Mouse (Mus musculus) bone marrow, adult 2 months (tissue): ENCODE results near the gene Hnrnph3. TPM values are rescaled to one million over a fixed set of nuclear protein-coding genes. Genes with fewer than 3 reads are reported as not detected.

Source experiments
- H3K27ac ChIP-seq: fragments of 200-500 bp; 2 replicates; pipeline ENCODE4 v1.5.1; 2012; ENCODE audit warnings: low read depth, mild to moderate bottlenecking, control low read depth, inconsistent platforms, low read length; ENCODE audit not compliant: control insufficient read depth, poor library complexity, insufficient read depth
- H3K4me1 ChIP-seq: fragments of 200-500 bp; 2 replicates; pipeline ENCODE4 v1.6.1; 2011; ENCODE audit warnings: low read length; ENCODE audit not compliant: control insufficient read depth, insufficient read depth
- H3K4me3 ChIP-seq: fragments of 200-500 bp; replicated peaks from 2 replicates; pipeline ENCODE3; 2011; ENCODE audit warnings: mild to moderate bottlenecking, low read depth, low read length, control low read depth; ENCODE audit not compliant: control insufficient read depth
- CTCF ChIP-seq: fragments of 200-500 bp; IDR thresholded peaks from 2 replicates; pipeline ENCODE4 v1.5.1; 2011; ENCODE audit warnings: low read length, control low read depth; ENCODE audit not compliant: control insufficient read depth, insufficient read depth
- POLR2A ChIP-seq: fragments of 200-500 bp; IDR thresholded peaks from 2 replicates; pipeline ENCODE4 v1.6.1; 2011; ENCODE audit warnings: low read depth, mild to moderate bottlenecking, control low read depth, low read length, borderline replicate concordance; ENCODE audit not compliant: control insufficient read depth
- WGBS: fragments of 180-500 bp; shearing (Covaris S2); methylation state at CpG from one replicate; pipeline ENCODE4 v1.1.7; 2018; 5-methylcytosine and 5-hydroxymethylcytosine counted together
- polyA plus RNA-seq: library from polyadenylated mRNA; stranded (reverse); fragments of >200 nt; gene quantifications from 2 replicates; pipeline ENCODE4 v1.2.4, GENCODE M21; 2011; ENCODE audit warnings: low replicate concordance; ENCODE audit not compliant: missing spikeins, insufficient read depth, insufficient read length

The Hnrnph3 gene
- polyA plus RNA-seq, 1 experiment, result 89.4 TPM

DNA sequence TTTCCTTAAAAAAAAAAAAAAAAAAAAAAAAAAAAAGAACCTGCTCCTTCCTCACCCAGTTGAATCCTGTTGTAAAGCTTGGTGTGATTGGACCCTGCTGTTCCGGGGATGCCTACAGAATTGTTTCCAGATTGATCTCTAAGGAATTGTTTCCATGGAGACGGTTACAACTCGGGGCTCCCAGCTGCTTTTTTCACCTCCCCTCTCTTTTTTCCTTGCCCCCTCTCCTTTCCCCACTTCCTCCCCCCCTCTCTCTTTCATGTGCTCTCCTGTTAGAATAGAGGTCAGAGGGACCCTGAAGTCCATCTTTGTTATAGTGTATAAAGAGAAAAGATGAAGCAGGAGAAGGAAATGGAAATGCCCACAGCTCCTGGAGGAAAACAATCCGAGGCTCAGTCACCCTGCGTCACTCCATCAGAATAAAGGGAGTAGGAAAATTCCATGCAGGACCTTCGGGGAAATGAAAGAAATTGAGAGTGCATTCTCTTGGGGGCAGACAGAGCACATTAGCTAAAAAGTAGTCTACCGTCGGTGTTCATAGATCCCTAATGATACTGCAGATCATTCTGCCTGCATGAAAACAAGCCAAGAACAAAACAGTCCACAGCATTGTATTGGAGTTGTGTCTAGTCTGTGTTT lies 2.3 kb upstream of the Hnrnph3 start:
- no peaks in the 10 kb centered on the region; the same call in 1 of the 2 replicates for H3K4me1 ChIP-seq
- TF ChIP-seq POLR2A (no peak), CTCF (no peak)
- H3K4me3 ChIP-seq, result no peak overlapping the region
- H3K27ac ChIP-seq, result no peak overlapping the region
- 76% methylated on average over 8 of the region's 8 CpGs for WGBS

DNA sequence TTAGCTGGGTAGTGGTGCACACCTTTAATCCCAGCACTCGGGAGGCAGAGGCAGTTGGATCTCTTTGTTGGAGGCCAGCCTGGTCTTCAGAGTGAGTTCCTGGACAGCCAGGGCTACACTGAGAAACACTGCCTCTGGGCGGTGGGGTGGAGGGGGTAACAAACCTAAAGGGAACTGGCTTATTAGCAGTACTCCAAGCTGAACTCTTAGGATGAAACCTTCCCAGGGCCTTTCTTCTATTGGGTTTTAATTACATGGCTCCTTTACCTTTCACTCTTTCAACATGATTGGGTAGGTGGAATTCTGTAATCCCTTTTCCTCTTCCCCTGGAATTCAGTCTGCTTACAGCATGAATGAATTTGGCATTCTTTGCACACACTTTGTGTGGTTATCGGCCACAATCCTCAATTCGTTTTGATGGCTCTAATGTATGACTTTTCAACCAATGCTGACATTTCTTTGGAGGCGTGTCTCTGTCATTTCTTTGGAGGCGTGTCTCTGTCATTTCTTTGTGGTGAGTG lies 1.5 kb upstream of the Hnrnph3 start:
- no peak overlapping the region for H3K27ac ChIP-seq

DNA sequence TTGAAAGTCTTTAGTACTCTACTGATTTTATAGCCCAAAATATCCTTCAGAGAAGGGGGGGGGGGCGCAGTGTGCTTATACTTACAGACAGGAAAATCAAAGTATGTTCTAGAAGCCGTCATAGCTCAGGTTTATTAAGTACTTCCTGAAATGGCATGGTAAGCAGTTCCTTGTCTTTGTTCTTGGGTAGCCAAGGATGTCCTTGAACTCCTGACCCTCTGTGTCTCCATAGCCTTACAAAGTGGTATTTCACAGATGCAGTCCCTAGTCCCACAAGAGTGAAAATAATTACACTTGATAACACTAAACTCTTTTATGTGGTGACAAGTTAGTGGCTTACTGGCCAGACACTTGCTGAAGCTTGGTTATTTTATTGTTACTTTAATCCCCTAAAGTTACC lies 999 bp upstream of the Hnrnph3 start:
- Histone ChIP-seq H3K27ac (no peak overlapping the region), H3K4me3 (no peak overlapping the region)
- no peak for TF ChIP-seq CTCF
- TF ChIP-seq POLR2A, result no peak

More for the DNA sequence above, 1.5 kb upstream of the Hnrnph3 start:
- WGBS, result 45% methylated on average over 6 of the region's 6 CpGs
- no peaks in the 10 kb centered on the region; the same call in 1 of the 2 replicates for H3K4me1 ChIP-seq
- no peak for TF ChIP-seq POLR2A
- no peak overlapping the region for H3K4me3 ChIP-seq

DNA sequence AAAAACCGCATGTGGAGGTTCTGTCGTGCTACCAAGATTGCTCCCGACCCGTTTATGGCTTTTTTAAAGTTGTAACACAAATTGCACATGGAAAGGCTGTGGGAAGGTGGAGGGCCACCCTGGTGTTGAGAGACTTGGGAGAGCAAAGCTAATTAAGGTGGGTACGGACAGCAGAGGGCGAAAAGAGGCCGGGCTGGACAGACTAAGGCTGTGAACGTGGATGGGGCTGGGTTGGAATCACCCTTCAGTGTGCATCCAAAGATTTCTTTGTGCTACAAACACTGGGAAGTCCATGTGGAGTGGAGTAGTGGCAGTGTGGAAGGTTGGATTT lies 528 bp upstream of the Hnrnph3 start:
- peak overlapping the region; percentile 94 for H3K4me3 ChIP-seq
- H3K27ac ChIP-seq, result peak overlapping the region; percentile 100
- no peaks in the 10 kb centered on the region; the same call in 1 of the 2 replicates for H3K4me1 ChIP-seq
- TF ChIP-seq CTCF (peak; percentile 35; the same call in 1 of the 2 replicates), POLR2A (no peak)
- WGBS, result 2% methylated on average over 8 of the region's 8 CpGs

More for the DNA sequence above, 999 bp upstream of the Hnrnph3 start:
- 21% methylated on average over 2 of the region's 2 CpGs for WGBS
- no peaks in the 10 kb centered on the region; the same call in 1 of the 2 replicates for H3K4me1 ChIP-seq

DNA sequence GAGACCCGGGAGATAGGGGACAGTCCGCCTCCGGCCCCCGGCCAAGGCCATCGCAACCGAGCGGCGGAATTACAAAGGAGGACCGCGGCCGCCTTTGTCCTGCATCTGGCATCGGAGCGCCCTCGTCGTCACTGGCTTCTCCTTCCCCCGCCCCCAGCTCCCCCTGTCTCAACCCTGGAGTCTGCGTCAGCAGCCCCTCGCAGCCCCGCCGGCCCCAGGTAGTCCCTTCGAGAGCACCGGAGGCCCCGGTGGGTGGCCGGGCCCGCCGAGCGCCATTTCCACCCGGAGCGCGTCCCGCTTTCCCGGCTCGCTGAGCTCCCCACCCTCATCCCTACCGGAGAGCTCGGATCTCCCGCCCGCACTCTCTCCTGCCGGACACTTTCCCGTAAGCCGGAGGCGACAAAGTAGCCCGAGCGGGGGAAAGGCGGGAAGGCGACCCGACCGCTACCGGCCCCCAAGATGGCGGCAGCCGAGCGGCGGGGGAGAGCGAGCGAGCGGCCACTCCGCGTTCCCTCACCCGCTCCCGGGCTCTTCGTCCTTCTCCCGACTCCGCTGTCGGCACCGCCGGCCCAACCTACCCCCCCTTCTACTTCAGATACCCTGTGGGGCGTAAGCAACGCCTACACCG lies 782 bp downstream of the Hnrnph3 start:
- peak overlapping the region; percentile 100 for H3K27ac ChIP-seq
- H3K4me3 ChIP-seq, result peak overlapping the region; percentile 94
- TF ChIP-seq POLR2A (no peak), CTCF (no peak)
- H3K4me1 ChIP-seq, result no peaks in the 10 kb centered on the region; the same call in 1 of the 2 replicates
- under 1% methylated on average over 68 of the region's 68 CpGs for WGBS

DNA sequence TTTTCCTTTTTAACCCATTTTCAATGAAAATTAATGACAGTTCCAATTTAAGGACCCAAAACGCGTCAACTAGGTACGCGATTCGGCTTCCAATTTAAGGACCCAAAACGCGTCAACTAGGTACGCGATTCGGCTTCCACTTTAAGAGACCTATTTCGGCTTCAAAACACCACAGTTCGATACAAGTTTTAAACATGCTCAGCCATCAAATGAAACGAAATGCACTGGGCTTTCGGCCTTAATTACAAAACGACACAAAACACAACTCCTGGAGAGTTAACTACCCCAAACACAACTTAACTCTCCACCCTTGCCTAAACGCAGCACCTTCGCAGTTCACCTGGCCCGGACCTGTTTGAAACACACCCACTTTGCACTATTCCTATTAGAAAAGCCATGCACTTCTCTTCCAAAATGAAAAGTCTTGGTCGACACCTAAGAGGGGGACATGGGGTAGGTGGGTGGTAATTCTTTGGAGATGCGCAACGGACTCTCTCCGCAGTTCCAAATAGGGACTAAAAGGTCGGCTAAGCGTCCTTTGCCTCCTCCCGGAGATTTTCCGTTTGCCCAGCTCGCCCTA lies 1.4 kb downstream of the Hnrnph3 start:
- TF ChIP-seq CTCF (no peak), POLR2A (no peak)
- under 1% methylated on average over 27 of the region's 27 CpGs for WGBS
- H3K27ac ChIP-seq, result peak overlapping the region; percentile 100
- no peaks in the 10 kb centered on the region; the same call in 1 of the 2 replicates for H3K4me1 ChIP-seq
- peak overlapping the region; percentile 94 for H3K4me3 ChIP-seq

DNA sequence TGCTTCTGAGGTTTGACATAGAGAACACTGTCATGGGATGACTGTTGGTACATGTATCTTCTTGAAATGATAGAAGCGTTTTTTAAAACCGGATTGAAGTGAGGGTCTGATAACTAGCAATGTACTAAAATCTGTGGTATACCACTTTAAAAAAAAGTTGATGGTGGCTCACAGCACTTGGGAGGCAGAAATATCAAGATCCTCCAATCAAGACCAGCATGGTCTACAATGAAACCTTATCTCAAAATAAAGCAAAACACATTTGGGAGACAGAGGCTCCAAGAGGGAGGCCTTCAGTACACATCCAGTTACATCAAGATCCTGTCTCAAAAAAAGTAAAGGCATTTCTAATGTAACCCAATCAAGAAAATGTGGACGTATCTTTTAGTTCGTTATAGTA lies 2.3 kb downstream of the Hnrnph3 start:
- H3K4me3 ChIP-seq, result no peak overlapping the region
- WGBS, result 12% methylated on average over 4 of the region's 4 CpGs
- no peaks in the 10 kb centered on the region; the same call in 1 of the 2 replicates for H3K4me1 ChIP-seq

DNA sequence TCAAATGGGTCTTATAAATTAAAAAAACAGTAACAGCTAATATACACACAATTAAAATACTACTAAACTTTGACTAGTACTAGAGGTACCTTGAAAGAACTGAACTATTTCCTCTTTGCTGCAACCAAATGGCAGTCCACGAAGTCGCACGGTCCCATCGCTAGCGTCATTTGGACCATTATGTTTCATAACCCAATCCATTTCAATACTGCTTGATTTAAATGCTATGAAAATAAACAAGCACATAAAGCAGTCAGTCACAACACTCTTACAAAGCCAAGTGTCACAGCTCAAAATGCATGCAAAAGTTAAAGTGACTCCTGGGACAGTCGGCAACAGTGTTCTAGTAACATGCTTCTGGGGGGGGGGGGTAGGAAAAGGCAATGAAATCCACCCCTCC lies 4.7 kb downstream of the Hnrnph3 start:
- Histone ChIP-seq H3K4me3 (no peak overlapping the region), H3K27ac (no peak overlapping the region), H3K4me1 (no peaks in the 10 kb centered on the region; the same call in 1 of the 2 replicates)
- WGBS, result 76% methylated on average over 6 of the region's 6 CpGs
- TF ChIP-seq POLR2A (no peak), CTCF (no peak)

More for the DNA sequence above, 2.3 kb downstream of the Hnrnph3 start:
- H3K27ac ChIP-seq, result no peak overlapping the region
- TF ChIP-seq CTCF (no peak), POLR2A (no peak)
